Mouse (Mus musculus) C2C12 (cell line): ENCODE data around the gene Stk39. TPM values are rescaled to one million over a fixed set of nuclear protein-coding genes. Genes with fewer than 3 reads are reported as not detected.
A peak's percentile ranks its signal among the peaks of the same experiment; 100 is the strongest.

Experiments used
- H3K27me3 ChIP-seq: one replicate; pipeline ENCODE4 v1.6.1; 2011; ENCODE audit not compliant: control insufficient read depth, insufficient read depth, insufficient read length
- H3K36me3 ChIP-seq: one replicate; pipeline ENCODE4 v1.6.1; 2011; ENCODE audit not compliant: control insufficient read depth, insufficient read depth
- H3K4me3 ChIP-seq: one replicate; pipeline ENCODE4 v1.5.1; 2011; ENCODE audit warnings: mild to moderate bottlenecking, control low read depth; ENCODE audit not compliant: poor library complexity, insufficient read depth, severe bottlenecking
- H3K79me2 ChIP-seq: one replicate; pipeline ENCODE4 v1.6.1; 2011; ENCODE audit not compliant: control insufficient read depth, insufficient read depth
- H3K79me3 ChIP-seq: one replicate; pipeline ENCODE4 v1.6.1; 2011; ENCODE audit warnings: low read depth, control low read depth
- H3ac ChIP-seq: one replicate; pipeline ENCODE3; 2011; ENCODE audit warnings: low read depth; ENCODE audit not compliant: control insufficient read depth, insufficient read length
- CEBPB ChIP-seq: IDR thresholded peaks from one replicate; pipeline ENCODE4 v1.6.1; 2011; ENCODE audit warnings: low read depth, mild to moderate bottlenecking, control low read depth, moderate library complexity
- CTCF ChIP-seq: IDR thresholded peaks from one replicate; pipeline ENCODE4 v1.5.1; 2011; ENCODE audit not compliant: control insufficient read depth, insufficient read depth, insufficient read length
- FOSL1 ChIP-seq: IDR thresholded peaks from one replicate; pipeline ENCODE4 v1.8.0; 2011; ENCODE audit warnings: mild to moderate bottlenecking, low read length; ENCODE audit not compliant: poor library complexity, insufficient read depth, severe bottlenecking
- MAX ChIP-seq: IDR thresholded peaks from one replicate; pipeline ENCODE4 v1.6.1; 2011; ENCODE audit warnings: mild to moderate bottlenecking, control low read depth
- MYOD1 ChIP-seq: IDR thresholded peaks from one replicate; pipeline ENCODE4 v1.6.1; 2011; ENCODE audit warnings: low read depth; ENCODE audit not compliant: control insufficient read depth, insufficient read length
- MYOG ChIP-seq: IDR thresholded peaks from one replicate; pipeline ENCODE4 v1.6.1; 2011; ENCODE audit not compliant: control insufficient read depth, insufficient read length; ENCODE audit errors: extremely low read depth
- USF1 ChIP-seq: IDR thresholded peaks from one replicate; pipeline ENCODE4 v1.6.1; 2011; ENCODE audit warnings: low read depth, mild to moderate bottlenecking, control low read depth, moderate library complexity
- polyA plus RNA-seq: library from polyadenylated mRNA; unstranded; fragments of >200 nt; fragmentation: generic; extraction: Trizol; gene quantifications from one replicate; pipeline ENCODE4 v1.2.1, GENCODE M21; 2012; ENCODE audit warnings: missing spikeins

Stk39 gene
- polyA plus RNA-seq, 1 experiment: 11.3 TPM

GRCm38 (mm10) chr2:68318452-68318851, 153.6 kb downstream of the Stk39 start:
- Histone ChIP-seq H3K79me3 (no peaks in the 10 kb centered on the region), H3K4me3 (no peak overlapping the region), H3K36me3 (no peaks in the 10 kb centered on the region), H3K79me2 (no peaks in the 10 kb centered on the region), H3ac (no peak overlapping the region), H3K27me3 (no peaks in the 10 kb centered on the region)
- no peak for TF ChIP-seq MYOG
- TF ChIP-seq CEBPB: no peak
- no peak for TF ChIP-seq CTCF
- TF ChIP-seq FOSL1: no peak
- no peak for TF ChIP-seq USF1
- no peak for TF ChIP-seq MYOD1
- TF ChIP-seq MAX: no peak

GRCm38 (mm10) chr2:68317895-68318294, 154.2 kb downstream of the Stk39 start:
- Histone ChIP-seq H3K79me2 (no peaks in the 10 kb centered on the region), H3ac (no peak overlapping the region), H3K4me3 (no peak overlapping the region), H3K36me3 (no peaks in the 10 kb centered on the region), H3K79me3 (no peaks in the 10 kb centered on the region), H3K27me3 (no peaks in the 10 kb centered on the region)
- TF ChIP-seq MYOD1 (peak; percentile 74), MAX (no peak), CEBPB (no peak), MYOG (no peak)

DNA sequence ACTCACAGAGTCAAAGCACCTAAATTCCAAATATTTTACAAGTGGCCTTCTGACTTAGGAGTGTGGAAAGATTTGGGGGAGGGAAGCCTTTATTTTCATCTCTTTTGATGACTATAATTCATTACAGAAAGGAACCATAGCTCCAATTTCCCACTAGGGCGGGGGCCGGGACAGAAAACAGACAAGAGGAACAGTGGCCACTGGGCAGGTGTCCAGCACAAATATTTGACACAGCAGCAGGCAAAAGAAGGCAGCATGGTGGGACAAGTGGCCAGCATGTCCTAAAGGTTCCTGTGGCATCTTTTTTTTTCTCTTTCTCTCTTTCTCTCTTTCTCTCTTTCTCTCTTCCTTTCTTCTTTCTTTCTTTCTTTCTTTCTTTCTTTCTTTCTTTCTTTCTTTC, 154.6 kb downstream of the Stk39 start:
- Histone ChIP-seq H3K79me3 (no peaks in the 10 kb centered on the region), H3K36me3 (no peaks in the 10 kb centered on the region), H3K27me3 (no peaks in the 10 kb centered on the region), H3K4me3 (no peak overlapping the region), H3ac (no peak overlapping the region), H3K79me2 (no peaks in the 10 kb centered on the region)
- TF ChIP-seq CTCF (no peak), FOSL1 (no peak), USF1 (no peak), MYOG (no peak), MYOD1 (no peak), MAX (no peak), CEBPB (no peak)

DNA sequence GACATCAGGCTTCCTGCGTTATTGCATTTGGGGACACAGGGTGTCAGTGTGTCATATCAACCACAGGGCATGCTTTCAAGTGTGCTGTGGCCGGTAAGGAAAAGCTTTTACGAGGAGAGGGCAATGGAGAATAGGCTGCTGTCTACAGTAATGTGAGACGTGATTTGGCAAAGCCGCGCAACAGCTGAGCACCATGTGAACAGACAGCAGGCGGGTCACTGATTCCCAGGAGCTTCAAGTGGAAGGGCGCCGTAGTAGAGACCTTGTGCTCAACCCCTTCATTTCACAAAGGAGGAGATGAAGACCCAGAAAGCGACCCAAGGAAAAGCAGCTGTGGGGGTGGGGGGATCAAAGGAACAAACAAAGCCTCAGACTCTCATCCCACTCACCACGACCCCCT, 156.8 kb downstream of the Stk39 start:
- no peaks in the 10 kb centered on the region for H3K36me3 ChIP-seq
- no peaks in the 10 kb centered on the region for H3K79me3 ChIP-seq
- H3K4me3 ChIP-seq: no peak overlapping the region
- H3K79me2 ChIP-seq: no peaks in the 10 kb centered on the region
- no peak overlapping the region for H3ac ChIP-seq
- H3K27me3 ChIP-seq: no peaks in the 10 kb centered on the region
- TF ChIP-seq MAX (no peak), USF1 (no peak), FOSL1 (no peak), CEBPB (no peak), MYOD1 (no peak), CTCF (no peak), MYOG (no peak)

- no peak for TF ChIP-seq CEBPB
- no peak for TF ChIP-seq MYOG
- TF ChIP-seq FOSL1: no peak
- TF ChIP-seq MYOD1: no peak
- TF ChIP-seq CTCF: no peak
- no peak for TF ChIP-seq USF1
- no peak for TF ChIP-seq MAX
- no peaks in the 10 kb centered on the region for H3K79me2 ChIP-seq
- no peak overlapping the region for H3K4me3 ChIP-seq
- H3K79me3 ChIP-seq: no peaks in the 10 kb centered on the region
- H3K27me3 ChIP-seq: no peaks in the 10 kb centered on the region
- H3K36me3 ChIP-seq: no peaks in the 10 kb centered on the region
- H3ac ChIP-seq: no peak overlapping the region
Measured at GRCm38 (mm10) chr2:68310121-68310520, 161.9 kb downstream of the Stk39 start.

DNA sequence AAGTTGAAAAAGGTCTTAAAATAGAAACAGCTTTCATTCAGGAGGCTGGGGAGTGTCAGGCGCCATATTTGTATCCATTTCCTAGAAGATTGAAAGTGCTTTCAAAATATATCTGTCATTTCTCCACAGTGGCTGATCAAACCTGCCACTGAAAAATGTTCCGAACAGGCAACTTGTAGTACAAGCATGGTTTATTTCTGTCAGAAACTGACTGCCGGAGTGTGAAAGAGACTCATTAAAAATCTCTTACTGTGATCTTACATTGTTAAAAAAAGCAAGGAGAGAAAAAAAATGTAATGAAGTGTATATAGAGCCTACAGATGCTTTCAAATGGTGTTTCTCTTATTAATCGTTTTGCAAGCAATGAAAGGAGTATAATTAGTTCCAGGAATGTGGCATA, 165.5 kb downstream of the Stk39 start:
- Histone ChIP-seq H3K4me3 (no peak overlapping the region), H3K79me2 (no peaks in the 10 kb centered on the region), H3K79me3 (no peaks in the 10 kb centered on the region), H3K27me3 (no peaks in the 10 kb centered on the region), H3K36me3 (peaks cover 5% of the 10 kb centered on the region), H3ac (no peak overlapping the region)
- TF ChIP-seq USF1 (no peak), MAX (no peak), MYOD1 (no peak), CTCF (no peak), CEBPB (no peak), MYOG (no peak), FOSL1 (no peak)
